Mouse (Mus musculus): Measurements from ENCODE around the gene Rbsn.

DNA sequence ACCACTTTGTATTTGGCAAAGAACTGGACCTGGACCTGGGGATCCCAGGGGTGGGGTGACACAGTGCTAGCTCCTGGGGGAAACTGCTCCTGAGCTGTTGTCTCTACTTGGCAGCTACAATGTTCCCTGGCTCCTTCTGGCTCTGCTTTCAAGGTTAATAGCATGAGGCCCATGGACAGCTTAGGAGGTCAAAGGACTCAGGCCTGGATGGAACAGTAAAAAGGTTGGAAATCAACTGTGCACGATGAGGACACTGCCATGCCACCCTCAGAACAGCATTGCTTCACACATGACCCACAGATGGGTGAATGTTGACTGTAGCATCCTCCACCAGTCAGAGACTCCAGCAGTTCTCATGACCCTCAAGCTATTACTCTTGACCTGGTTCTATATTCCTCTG is 16.6 kb upstream of the Rbsn start:
- TF ChIP-seq POLR2A (IDR thresholded peaks at IDR 0.05; ENCODE audit: insufficient read length, low read depth) (no peak), E2F4 (IDR thresholded peaks at IDR 0.05; ENCODE audit: insufficient read depth) (no peak), USF1 (IDR thresholded peaks at IDR 0.05; ENCODE audit: low read depth) (no peak), REST (IDR thresholded peaks at IDR 0.05; ENCODE audit: insufficient read depth, insufficient read length) (no peak), MAX (IDR thresholded peaks at IDR 0.05; ENCODE audit: low read depth) (no peak), CEBPB (IDR thresholded peaks at IDR 0.05; ENCODE audit: insufficient read depth, poor library complexity, severe bottlenecking) (no peak), TCF3 (IDR thresholded peaks at IDR 0.05; ENCODE audit: insufficient read length, low read depth) (no peak), MYOG (IDR thresholded peaks at IDR 0.05; ENCODE audit: control insufficient read depth in 1 of 3, insufficient read depth in 1 of 3, insufficient read length in 2 of 3, low read depth in 2 of 3) (no peak), POLR2AphosphoS2 (IDR thresholded peaks at IDR 0.05; ENCODE audit: insufficient read length, low read depth) (no peak)
